Mouse (Mus musculus): Measurements from ENCODE around the gene Cfap299. TPM values are rescaled to one million over a fixed set of nuclear protein-coding genes. Genes with fewer than 3 reads are reported as not detected.

The Cfap299 gene
- polyA plus RNA-seq, 1 experiment from 2014 or later: 2.9 TPM

GRCm38 (mm10) chr5:98523783-98524182 lies 194.7 kb downstream of the Cfap299 start:
- 92% methylated on average over 1 of the region's 1 CpGs for WGBS
- Histone ChIP-seq H3K4me3 (ENCODE audit: low read depth, low read length) (no peak overlapping the region), H3K36me3 (ENCODE audit: control insufficient read depth, insufficient read depth, low read length) (no peaks in the 10 kb centered on the region), H3K9me3 (replicated peaks; ENCODE audit: control insufficient read depth, low read length, poor library complexity, severe bottlenecking) (no peaks in the 10 kb centered on the region), H3K4me1 (ENCODE audit: control insufficient read depth, insufficient read depth, low read length) (no peaks in the 10 kb centered on the region), H3K9ac (ENCODE audit: low read depth, low read length) (no peak overlapping the region), H3K4me2 (ENCODE audit: low read length) (no peak overlapping the region), H3K27ac (ENCODE audit: low read length) (no peak overlapping the region), H3K27me3 (ENCODE audit: control insufficient read depth, insufficient read depth, low read depth, low read length) (no peaks in the 10 kb centered on the region)
- no peak for ATAC-seq

DNA sequence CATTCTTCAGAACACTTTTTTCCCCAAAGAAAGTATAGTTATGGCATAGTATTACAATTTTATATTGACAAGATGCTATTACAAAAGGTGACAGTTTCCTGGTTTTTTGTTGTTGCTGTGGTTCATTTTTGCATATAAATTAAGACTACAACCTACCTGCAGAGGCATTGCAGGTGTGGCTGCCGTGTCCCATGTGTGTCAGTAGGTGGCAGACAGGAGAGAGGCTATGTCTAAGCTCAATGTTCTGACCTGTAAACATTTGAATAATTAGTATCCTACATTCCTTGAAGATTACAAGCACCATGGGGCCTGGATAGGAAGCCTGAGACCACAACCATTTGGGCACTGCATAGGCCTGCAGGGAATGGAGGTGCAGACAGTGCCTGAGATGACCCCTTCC lies 212.2 kb downstream of the Cfap299 start:
- ATAC-seq: no peak
- no peaks in the 10 kb centered on the region for H3K27me3 ChIP-seq (ENCODE audit: control insufficient read depth, insufficient read depth, low read depth, low read length)
- no peaks in the 10 kb centered on the region for H3K9me3 ChIP-seq (replicated peaks; ENCODE audit: control insufficient read depth, low read length, poor library complexity, severe bottlenecking)
- no peaks in the 10 kb centered on the region for H3K36me3 ChIP-seq (ENCODE audit: control insufficient read depth, insufficient read depth, low read length)
- H3K9ac ChIP-seq (ENCODE audit: low read depth, low read length): no peak overlapping the region
- H3K27ac ChIP-seq (ENCODE audit: low read length): no peak overlapping the region
- H3K4me2 ChIP-seq (ENCODE audit: low read length): no peak overlapping the region
- H3K4me1 ChIP-seq (ENCODE audit: control insufficient read depth, insufficient read depth, low read length): no peaks in the 10 kb centered on the region
- no peak overlapping the region for H3K4me3 ChIP-seq (ENCODE audit: low read depth, low read length)
- 70% methylated on average over 1 of the region's 1 CpGs for WGBS

DNA sequence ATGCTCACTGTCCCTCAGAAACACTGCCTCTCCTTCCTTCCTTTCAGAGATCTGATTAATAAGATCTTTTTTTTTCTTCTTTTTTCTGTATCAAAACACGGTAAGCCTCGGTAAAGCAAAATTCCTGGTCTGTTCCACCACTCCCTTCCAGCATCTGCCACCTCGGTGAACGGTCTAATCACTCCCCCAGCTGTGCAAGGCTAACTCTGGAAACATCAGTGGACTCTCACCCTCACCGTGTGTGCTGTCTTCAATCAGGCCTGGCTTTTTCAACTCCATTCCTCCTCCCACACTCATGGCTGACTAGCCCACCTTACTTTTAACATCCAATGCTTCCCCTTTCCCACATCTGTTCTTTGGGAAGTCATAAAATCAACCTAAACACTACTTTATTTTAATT lies 221.2 kb downstream of the Cfap299 start:
- H3K9me3 ChIP-seq (replicated peaks; ENCODE audit: control insufficient read depth, low read length, poor library complexity, severe bottlenecking): no peaks in the 10 kb centered on the region
- no peak overlapping the region for H3K9ac ChIP-seq (ENCODE audit: low read depth, low read length)
- H3K36me3 ChIP-seq (ENCODE audit: control insufficient read depth, insufficient read depth, low read length): no peaks in the 10 kb centered on the region
- no peaks in the 10 kb centered on the region for H3K27me3 ChIP-seq (ENCODE audit: control insufficient read depth, insufficient read depth, low read depth, low read length)
- H3K4me3 ChIP-seq (ENCODE audit: low read depth, low read length): no peak overlapping the region
- no peaks in the 10 kb centered on the region for H3K4me1 ChIP-seq (ENCODE audit: control insufficient read depth, insufficient read depth, low read length)
- H3K4me2 ChIP-seq (ENCODE audit: low read length): no peak overlapping the region
- WGBS: 64% methylated on average over 5 of the region's 5 CpGs
- H3K27ac ChIP-seq (ENCODE audit: low read length): no peak overlapping the region
- no peak for ATAC-seq

- 90% methylated on average over 1 of the region's 1 CpGs for WGBS
Observed at GRCm38 (mm10) chr5:98550873-98551272, 221.8 kb downstream of the Cfap299 start.

DNA sequence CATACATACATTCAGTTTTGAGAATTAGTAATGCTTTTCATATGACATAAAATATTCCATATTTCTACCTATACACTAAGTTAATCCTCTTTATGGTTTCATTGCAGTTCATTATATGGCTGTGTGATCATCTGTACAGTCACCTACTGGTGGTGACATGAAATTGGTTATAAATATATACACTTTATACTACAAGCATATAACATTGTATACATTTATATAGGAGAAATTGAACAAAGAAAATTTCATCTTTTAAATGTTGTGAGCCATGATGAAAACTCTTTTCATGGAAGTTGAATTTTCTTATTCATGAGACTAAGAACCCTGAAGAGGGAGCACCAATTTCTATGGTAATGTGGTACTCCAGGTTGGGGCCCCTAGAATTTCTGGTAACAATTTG lies 223.3 kb downstream of the Cfap299 start, which contains the start of gene Gm11111:
Gene Gm11111 (plus strand): TSS at position 301 of the 400 bp plus-strand sequence.
- Histone ChIP-seq H3K27ac (ENCODE audit: low read length) (no peak within 1 kb of the TSS), H3K4me3 (ENCODE audit: low read depth, low read length) (no peak within 1 kb of the TSS), H3K4me2 (ENCODE audit: low read length) (no peak within 1 kb of the TSS), H3K9me3 (replicated peaks; ENCODE audit: control insufficient read depth, low read length, poor library complexity, severe bottlenecking) (no peaks in the 10 kb centered on the region), H3K9ac (ENCODE audit: low read depth, low read length) (no peak within 1 kb of the TSS), H3K4me1 (ENCODE audit: control insufficient read depth, insufficient read depth, low read length) (no peaks in the 10 kb centered on the region), H3K36me3 (ENCODE audit: control insufficient read depth, insufficient read depth, low read length) (no peaks in the 10 kb centered on the region), H3K27me3 (ENCODE audit: control insufficient read depth, insufficient read depth, low read depth, low read length) (no peaks in the 10 kb centered on the region)
- no peak for ATAC-seq

More at GRCm38 (mm10) chr5:98550873-98551272, 221.8 kb downstream of the Cfap299 start:
- Histone ChIP-seq H3K9ac (ENCODE audit: low read depth, low read length) (no peak overlapping the region), H3K4me3 (ENCODE audit: low read depth, low read length) (no peak overlapping the region), H3K27me3 (ENCODE audit: control insufficient read depth, insufficient read depth, low read depth, low read length) (no peaks in the 10 kb centered on the region), H3K9me3 (replicated peaks; ENCODE audit: control insufficient read depth, low read length, poor library complexity, severe bottlenecking) (no peaks in the 10 kb centered on the region), H3K36me3 (ENCODE audit: control insufficient read depth, insufficient read depth, low read length) (no peaks in the 10 kb centered on the region), H3K27ac (ENCODE audit: low read length) (no peak overlapping the region), H3K4me1 (ENCODE audit: control insufficient read depth, insufficient read depth, low read length) (no peaks in the 10 kb centered on the region), H3K4me2 (ENCODE audit: low read length) (no peak overlapping the region)
- no peak for ATAC-seq

DNA sequence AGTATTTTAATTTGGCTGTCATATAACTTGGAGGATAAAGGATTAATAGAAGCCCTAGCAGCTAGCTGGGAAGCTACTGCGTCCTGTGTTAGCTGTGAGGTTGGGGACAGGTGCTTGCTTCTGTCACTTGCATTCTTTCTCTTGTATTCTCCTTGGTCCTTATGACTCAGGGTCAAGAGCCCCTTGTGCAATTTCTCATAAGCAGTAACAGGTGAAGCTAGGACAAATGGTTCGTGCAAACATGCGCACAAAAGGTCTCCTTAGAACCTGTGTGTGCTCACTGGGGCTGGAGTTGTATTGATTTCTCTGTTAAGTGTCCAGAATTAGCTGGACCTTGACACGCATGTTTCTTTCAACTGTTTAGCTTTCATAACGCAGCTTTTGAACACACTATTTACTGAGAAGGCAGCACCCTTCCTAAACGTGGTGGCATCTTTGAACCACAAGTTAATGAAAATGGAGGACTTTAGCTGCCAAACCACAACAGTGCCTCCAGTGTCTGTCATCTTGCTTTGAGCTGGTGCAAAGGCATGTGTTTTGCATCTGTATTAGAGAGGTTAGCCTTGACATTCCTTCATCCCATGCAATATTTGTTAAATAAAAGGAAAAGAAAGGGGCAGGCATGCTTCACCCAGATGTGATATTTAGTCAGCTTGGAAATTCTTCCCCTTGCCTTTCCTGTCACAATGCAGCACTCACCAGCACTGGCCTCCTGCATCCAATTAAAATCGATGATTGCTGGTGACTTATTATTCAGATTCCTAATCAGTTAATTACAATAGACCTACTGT lies 223.9 kb downstream of the Cfap299 start:
- 68% methylated on average over 7 of the region's 7 CpGs for WGBS
- Histone ChIP-seq H3K36me3 (ENCODE audit: control insufficient read depth, insufficient read depth, low read length) (no peaks in the 10 kb centered on the region), H3K4me3 (ENCODE audit: low read depth, low read length) (no peak overlapping the region)

GRCm38 (mm10) chr5:98561301-98561700 lies 232.2 kb downstream of the Cfap299 start:
- no peaks in the 10 kb centered on the region for H3K9me3 ChIP-seq (replicated peaks; ENCODE audit: control insufficient read depth, low read length, poor library complexity, severe bottlenecking)
- H3K4me1 ChIP-seq (ENCODE audit: control insufficient read depth, insufficient read depth, low read length): no peaks in the 10 kb centered on the region
- 28% methylated on average over 4 of the region's 4 CpGs for WGBS
- no peaks in the 10 kb centered on the region for H3K36me3 ChIP-seq (ENCODE audit: control insufficient read depth, insufficient read depth, low read length)
- no peak overlapping the region for H3K27ac ChIP-seq (ENCODE audit: low read length)
- no peak overlapping the region for H3K4me3 ChIP-seq (ENCODE audit: low read depth, low read length)
- no peak overlapping the region for H3K9ac ChIP-seq (ENCODE audit: low read depth, low read length)
- H3K27me3 ChIP-seq (ENCODE audit: control insufficient read depth, insufficient read depth, low read depth, low read length): no peaks in the 10 kb centered on the region
- H3K4me2 ChIP-seq (ENCODE audit: low read length): no peak overlapping the region
- no peak; the same call in 1 of the 2 replicates for ATAC-seq

More for the DNA sequence above, 223.9 kb downstream of the Cfap299 start:
- no peak overlapping the region for H3K4me2 ChIP-seq (ENCODE audit: low read length)
- no peaks in the 10 kb centered on the region for H3K27me3 ChIP-seq (ENCODE audit: control insufficient read depth, insufficient read depth, low read depth, low read length)
- H3K27ac ChIP-seq (ENCODE audit: low read length): no peak overlapping the region
- ATAC-seq: no peak
- no peak overlapping the region for H3K9ac ChIP-seq (ENCODE audit: low read depth, low read length)
- no peaks in the 10 kb centered on the region for H3K4me1 ChIP-seq (ENCODE audit: control insufficient read depth, insufficient read depth, low read length)
- H3K9me3 ChIP-seq (replicated peaks; ENCODE audit: control insufficient read depth, low read length, poor library complexity, severe bottlenecking): no peaks in the 10 kb centered on the region

DNA sequence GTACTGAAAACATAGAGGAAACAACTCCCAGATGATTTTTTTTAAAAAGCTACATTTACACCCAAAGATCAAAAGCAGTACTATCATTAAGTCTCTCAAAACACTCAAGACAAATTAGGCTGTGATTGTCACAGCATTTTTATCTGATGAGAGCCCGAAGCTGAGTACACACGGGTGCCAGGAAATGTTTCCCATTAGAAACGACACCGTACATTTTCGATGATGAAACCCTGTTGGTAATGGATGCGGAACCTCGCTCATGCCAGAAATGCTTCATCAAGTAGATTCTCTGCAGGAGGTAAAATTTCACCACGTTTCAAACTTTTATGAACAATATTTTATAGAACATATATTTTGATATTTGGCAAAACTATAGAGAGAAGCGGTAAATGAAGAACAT lies 233.7 kb downstream of the Cfap299 start:
- ATAC-seq: no peak
- Histone ChIP-seq H3K4me1 (ENCODE audit: control insufficient read depth, insufficient read depth, low read length) (no peaks in the 10 kb centered on the region), H3K27me3 (ENCODE audit: control insufficient read depth, insufficient read depth, low read depth, low read length) (no peaks in the 10 kb centered on the region), H3K4me2 (ENCODE audit: low read length) (no peak overlapping the region), H3K9me3 (replicated peaks; ENCODE audit: control insufficient read depth, low read length, poor library complexity, severe bottlenecking) (no peaks in the 10 kb centered on the region), H3K27ac (ENCODE audit: low read length) (no peak overlapping the region), H3K4me3 (ENCODE audit: low read depth, low read length) (no peak overlapping the region), H3K36me3 (ENCODE audit: control insufficient read depth, insufficient read depth, low read length) (no peaks in the 10 kb centered on the region), H3K9ac (ENCODE audit: low read depth, low read length) (no peak overlapping the region)
- 90% methylated on average over 9 of the region's 9 CpGs for WGBS

DNA sequence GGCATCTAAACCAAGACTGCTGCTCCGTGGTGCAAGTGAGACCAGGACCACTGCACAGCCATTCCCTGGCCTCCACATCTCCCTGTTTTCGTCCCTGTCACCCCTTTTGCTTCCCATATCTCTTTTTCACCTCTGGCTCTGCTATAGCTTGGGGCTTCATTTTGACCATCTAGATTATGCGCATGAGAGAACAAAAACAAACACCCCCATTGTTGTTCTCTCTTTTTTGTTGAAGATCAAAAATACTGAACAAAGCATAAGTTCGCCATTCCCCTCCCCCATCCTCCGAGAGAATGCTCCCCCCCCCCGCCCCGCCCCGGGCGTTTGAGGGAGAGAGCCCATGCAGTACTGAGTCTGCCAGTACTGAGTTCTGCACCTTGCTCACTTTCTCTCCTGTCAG lies 234.7 kb downstream of the Cfap299 start:
- Histone ChIP-seq H3K4me3 (ENCODE audit: low read depth, low read length) (no peak overlapping the region), H3K27ac (ENCODE audit: low read length) (no peak overlapping the region), H3K9me3 (replicated peaks; ENCODE audit: control insufficient read depth, low read length, poor library complexity, severe bottlenecking) (no peaks in the 10 kb centered on the region), H3K4me2 (ENCODE audit: low read length) (no peak overlapping the region), H3K27me3 (ENCODE audit: control insufficient read depth, insufficient read depth, low read depth, low read length) (no peaks in the 10 kb centered on the region), H3K9ac (ENCODE audit: low read depth, low read length) (no peak overlapping the region), H3K36me3 (ENCODE audit: control insufficient read depth, insufficient read depth, low read length) (no peaks in the 10 kb centered on the region), H3K4me1 (ENCODE audit: control insufficient read depth, insufficient read depth, low read length) (no peaks in the 10 kb centered on the region)
- 22% methylated on average over 9 of the region's 9 CpGs for WGBS
- ATAC-seq: no peak
